Mouse (Mus musculus) urinary bladder, postnatal 14 days (tissue): ENCODE results near the gene Exosc6.
A peak's percentile ranks its signal among the peaks of the same experiment; 100 is the strongest.
"Not testable (repeated sequence)": the region's sequence is repeated elsewhere in the genome, so short reads cannot be mapped to it uniquely, and the experiment has no call there.

Experiments
- DNase-seq: peaks from one replicate; pipeline ENCODE4 v3.0.0; 2021; ENCODE audit warnings: low spot score

Gene Exosc6

GRCm38 (mm10) chr8:111056158-111056663 is at the start of gene Exosc6:
TSS of gene Exosc6 (plus strand) at chr8:111056339.
- peak; percentile 91 for DNase-seq

- not testable (repeated sequence) for DNase-seq
Measured at GRCm38 (mm10) chr8:111010230-111010991, 45.7 kb upstream of the Exosc6 start.

GRCm38 (mm10) chr8:111026609-111027008 is 29.5 kb upstream of the Exosc6 start:
- DNase-seq = not testable (repeated sequence)

- peak; percentile 88 for DNase-seq
Measured at GRCm38 (mm10) chr8:111027391-111027937, 28.7 kb upstream of the Exosc6 start.

GRCm38 (mm10) chr8:111029589-111029988 is 26.6 kb upstream of the Exosc6 start:
- no peak for DNase-seq

- DNase-seq = no peak
Measured at GRCm38 (mm10) chr8:111030045-111030444, 26.1 kb upstream of the Exosc6 start.

- no peak for DNase-seq
Measured at GRCm38 (mm10) chr8:111031572-111031971, 24.6 kb upstream of the Exosc6 start, which contains the start of gene Ddx19b. TSS of gene Ddx19b (minus strand) at chr8:111031751.

- DNase-seq = no peak
Measured at GRCm38 (mm10) chr8:111032916-111033315, 23.2 kb upstream of the Exosc6 start, which contains the start of gene Aars. TSS of gene Aars (plus strand) at chr8:111033144.

GRCm38 (mm10) chr8:111033482-111034215 is 22.5 kb upstream of the Exosc6 start:
- DNase-seq = peak; percentile 99

- DNase-seq = no peak
Measured at GRCm38 (mm10) chr8:111034276-111034675, 21.9 kb upstream of the Exosc6 start.

- no peak for DNase-seq
Measured at GRCm38 (mm10) chr8:111036591-111036990, 19.5 kb upstream of the Exosc6 start.

- no peak for DNase-seq
Measured at GRCm38 (mm10) chr8:111042546-111042945, 13.6 kb upstream of the Exosc6 start.

- no peak for DNase-seq
Measured at GRCm38 (mm10) chr8:111044003-111044734, 12.0 kb upstream of the Exosc6 start.

- DNase-seq = no peak
Measured at GRCm38 (mm10) chr8:111048694-111049093, 7.4 kb upstream of the Exosc6 start.

- DNase-seq = no peak
Measured at GRCm38 (mm10) chr8:111049106-111049505, 7.0 kb upstream of the Exosc6 start.

- no peak for DNase-seq
Measured at GRCm38 (mm10) chr8:111053827-111054518, 2.2 kb upstream of the Exosc6 start.

GRCm38 (mm10) chr8:111055031-111055634 is 1.0 kb upstream of the Exosc6 start:
- DNase-seq = no peak

- DNase-seq = no peak
Measured at GRCm38 (mm10) chr8:111055661-111056060, 478 bp upstream of the Exosc6 start.

- DNase-seq = peak; percentile 38
Measured at GRCm38 (mm10) chr8:111056691-111057293, 653 bp downstream of the Exosc6 start.

GRCm38 (mm10) chr8:111058946-111059572 is 2.9 kb downstream of the Exosc6 start:
- no peak for DNase-seq
